Mouse (Mus musculus) Muller cell, postnatal 12 days (primary cell): Measurements from ENCODE around the gene Tsr1.

Source experiments
- DNase-seq: peaks from one replicate; pipeline ENCODE4 v3.0.0-alpha.2; 2015; ENCODE audit errors: inconsistent ontology term

Tsr1 gene

DNA sequence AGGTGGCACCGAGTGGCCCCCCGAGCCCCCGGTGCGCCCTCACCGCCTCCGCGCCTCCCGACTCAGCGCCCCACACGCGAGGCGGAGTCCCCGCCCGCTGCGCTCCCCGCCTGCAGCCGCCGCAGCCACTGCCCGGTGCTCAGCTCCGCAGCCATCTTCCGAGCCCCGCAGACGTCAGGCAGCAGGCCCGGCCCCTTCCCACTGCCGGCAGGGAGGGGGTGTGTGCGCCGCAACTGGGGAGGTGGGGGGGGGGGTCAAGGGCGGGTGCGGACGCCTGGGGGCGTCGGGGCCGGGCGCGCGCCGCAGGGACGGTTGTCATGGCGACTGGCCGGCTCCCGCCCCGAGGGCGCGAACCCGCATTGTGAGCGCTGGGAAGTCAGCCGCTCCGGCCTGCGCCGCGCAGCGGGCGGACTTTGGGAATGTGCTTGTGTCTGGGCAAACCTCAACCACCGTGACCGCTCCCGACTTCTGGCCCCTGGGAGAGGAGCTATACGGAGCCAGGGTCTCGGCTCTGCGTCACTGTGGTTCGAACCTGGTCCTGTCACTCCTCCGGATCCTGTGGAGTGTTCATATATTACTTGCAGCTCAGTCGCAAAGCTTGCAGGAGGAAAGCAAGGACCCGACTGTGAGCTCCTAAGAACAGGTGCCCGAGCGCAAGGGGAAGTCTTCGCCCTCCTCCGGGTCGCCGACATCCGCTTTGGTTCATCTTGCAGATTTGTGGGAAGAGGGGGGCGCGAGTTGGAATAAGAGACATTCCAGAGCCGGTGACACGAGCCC lies 782 bp upstream of the Tsr1 start, which contains the start of gene Sgsm2:
Gene Sgsm2 (minus strand): TSS at position 160 of the 777 bp plus-strand sequence.
- peak; percentile 87 for DNase-seq

DNA sequence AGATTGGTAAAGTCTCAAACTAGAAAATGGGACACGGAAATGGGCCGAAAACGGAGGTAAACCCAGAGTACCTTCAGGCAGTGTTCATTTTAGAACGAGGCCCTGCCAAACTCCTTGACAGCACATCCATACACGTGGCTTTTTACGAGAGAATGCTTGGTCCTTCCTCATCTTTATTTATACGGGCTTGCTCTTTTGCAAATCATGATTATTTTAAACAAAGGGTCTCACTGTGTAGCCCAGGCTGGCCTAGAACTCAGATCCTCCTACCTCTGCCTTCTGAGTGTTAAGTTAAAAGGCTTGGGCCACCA lies 601 bp downstream of the Tsr1 start:
- DNase-seq = no peak

DNA sequence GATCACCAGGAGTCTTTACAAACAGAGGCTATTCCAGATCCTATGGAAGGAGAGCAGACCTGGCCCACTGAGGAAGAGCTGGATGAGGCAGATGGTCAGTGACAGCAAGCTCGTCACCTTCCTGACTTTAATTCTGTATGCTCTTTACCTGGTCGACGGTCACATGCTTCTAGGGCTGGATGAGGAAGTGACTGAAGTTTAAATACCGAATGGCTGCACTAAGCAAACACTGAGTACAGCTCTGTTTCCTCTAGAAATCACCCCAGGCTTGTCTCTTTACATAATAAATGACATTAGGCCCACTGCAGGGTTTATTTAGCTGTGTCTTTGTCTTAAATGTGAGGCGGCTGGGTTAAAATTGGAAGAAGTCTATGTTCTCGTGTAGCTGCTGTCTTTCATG lies 3.7 kb downstream of the Tsr1 start:
- DNase-seq = no peak

DNA sequence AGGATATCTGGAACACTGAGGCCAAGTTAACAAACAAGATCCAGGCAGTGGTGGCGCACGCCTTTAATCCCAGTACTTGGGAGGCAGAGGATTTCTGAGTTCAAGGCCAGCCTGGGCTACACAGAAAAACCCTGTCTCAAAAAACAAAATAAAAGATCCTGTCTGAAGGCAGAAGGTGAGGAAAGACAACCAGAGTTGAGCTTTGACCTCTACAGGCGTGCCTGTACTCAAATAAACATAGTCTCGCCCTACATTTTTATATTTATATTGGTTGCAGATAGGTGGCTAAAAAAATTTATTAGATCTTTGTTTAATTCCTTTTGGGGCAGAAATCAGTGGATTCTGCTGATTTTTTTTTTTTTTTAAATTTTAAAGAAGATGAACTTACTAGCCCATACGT lies 4.5 kb downstream of the Tsr1 start:
- DNase-seq = no peak

DNA sequence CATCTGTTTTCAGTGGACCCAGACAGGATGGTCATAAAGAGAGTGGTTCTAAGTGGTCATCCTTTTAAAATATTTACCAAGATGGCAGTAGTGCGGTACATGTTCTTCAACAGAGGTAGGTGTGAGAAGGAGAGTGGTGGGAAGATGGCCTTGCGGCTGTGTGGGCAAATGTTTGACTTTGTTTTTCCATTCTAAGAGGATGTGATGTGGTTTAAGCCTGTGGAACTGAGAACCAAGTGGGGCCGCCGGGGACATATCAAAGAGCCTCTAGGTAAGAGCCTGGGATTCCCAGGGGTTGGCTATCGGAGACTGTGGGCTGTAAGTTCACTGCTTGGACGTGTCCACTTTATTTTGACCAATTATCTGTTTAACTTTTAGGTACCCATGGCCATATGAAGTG lies 10.0 kb downstream of the Tsr1 start:
- no peak for DNase-seq

DNA sequence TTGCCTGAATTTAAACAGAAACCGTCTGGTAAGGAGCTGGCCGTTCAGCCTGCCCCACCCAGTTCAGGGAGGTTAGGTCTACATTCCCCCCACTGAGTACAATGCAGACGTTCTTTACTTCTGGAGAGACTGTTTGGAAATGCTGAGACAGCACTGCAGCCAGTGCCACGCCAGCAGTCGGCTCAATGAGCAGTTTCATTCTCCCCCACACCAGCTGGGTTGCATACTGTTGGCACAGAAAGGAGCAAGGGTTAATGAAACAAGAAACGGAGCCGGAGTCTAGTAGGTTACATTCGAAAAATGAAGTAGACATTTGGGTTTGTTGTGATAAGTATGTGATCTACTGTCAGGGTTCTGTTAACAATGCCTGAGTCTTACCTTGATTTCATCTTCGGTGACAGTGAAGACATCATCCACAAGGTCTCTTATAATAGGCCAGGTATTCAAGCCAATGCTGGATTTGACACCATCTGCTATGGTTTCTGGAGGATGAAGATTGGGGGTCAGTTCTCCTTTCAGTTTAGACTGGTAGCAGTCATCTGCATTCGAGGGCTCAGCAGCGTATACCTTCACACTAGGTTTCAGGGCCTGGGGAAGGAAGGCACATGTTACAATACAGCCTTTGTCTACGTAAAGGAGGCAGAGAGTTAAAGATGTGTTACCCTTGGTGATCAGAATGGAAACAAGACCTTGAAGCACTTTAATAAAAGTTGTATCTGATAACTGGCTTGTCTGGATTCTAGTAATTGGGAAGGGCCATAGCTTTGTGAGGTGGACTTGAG lies 10.9 kb downstream of the Tsr1 start:
- DNase-seq = no peak

DNA sequence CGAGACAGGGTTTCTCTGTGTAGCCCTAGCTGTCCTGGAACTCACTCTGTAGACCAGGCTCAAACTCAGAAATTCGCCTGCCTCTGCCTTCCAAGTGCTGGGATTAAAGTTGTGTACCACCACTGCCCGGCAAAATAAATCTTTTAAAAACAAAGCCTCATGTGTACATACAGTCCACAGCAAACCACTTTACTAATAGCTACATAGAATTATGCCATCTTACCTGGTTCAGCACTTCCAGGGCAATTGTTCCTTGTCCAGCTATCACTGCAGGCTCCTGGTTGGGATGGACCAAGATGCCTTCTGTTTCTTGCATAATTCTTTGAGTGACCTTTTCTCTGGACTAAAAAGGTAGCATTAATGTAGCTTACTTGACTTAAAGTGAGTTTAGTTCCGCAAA lies 12.1 kb downstream of the Tsr1 start:
- DNase-seq = no peak

DNA sequence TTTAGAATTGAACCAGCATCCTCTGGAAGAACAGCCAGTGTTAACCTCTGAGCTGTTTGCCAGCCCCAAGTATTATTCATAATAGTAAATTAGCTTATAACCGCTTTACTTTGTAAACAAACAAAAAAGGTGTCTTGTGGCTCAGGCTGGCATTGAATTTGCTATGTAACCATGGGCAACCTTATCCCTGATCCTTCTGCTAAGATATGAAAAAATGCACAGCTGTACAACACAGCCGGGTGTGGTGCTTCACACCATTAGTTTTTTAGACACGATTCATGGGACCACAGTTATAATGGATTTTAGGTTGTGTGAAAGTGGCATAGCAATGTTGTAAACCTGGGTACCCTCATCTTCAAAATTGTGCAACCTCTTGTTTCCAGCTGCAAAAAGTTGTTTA lies 14.6 kb downstream of the Tsr1 start:
- no peak for DNase-seq

DNA sequence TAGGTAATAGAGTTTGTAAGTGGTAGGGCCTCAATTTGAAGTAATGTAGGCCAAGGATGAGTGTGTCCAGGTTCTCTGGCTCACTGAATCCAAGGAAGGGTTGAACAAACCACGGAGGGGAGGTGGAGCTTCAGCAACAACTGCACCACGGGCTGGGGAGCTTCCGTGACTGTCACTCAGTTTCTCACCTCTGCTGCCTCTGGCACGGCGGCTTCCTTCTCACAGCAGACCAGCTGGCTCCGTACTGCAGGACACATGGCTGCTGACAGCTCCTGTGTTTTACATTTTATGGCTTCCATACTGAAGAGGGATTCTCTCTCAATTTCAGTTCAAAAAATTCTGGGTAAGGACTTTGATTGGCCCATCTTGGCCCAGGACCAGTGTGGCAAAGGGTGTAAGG lies 21.4 kb downstream of the Tsr1 start:
- DNase-seq = no peak

DNA sequence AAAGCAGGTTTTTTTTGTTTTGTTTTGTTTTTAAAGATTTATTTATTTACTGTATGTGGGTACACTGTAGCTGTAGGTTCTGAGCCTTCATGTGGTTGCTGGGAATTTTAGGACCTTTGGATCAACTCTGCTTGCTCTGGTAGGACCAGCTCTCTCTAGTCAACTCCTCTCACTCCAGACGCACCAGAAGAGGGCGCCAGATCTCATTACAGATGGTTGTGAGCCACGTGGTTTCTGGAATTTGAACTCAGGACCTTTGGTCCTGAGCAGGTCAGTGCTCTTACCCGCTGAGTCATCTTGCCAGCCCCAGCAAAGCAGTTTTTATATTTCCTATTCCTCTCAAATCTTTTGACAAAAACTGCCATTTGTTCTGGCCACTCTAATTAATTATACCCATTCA lies 26.3 kb downstream of the Tsr1 start:
- peak; percentile 16 for DNase-seq

DNA sequence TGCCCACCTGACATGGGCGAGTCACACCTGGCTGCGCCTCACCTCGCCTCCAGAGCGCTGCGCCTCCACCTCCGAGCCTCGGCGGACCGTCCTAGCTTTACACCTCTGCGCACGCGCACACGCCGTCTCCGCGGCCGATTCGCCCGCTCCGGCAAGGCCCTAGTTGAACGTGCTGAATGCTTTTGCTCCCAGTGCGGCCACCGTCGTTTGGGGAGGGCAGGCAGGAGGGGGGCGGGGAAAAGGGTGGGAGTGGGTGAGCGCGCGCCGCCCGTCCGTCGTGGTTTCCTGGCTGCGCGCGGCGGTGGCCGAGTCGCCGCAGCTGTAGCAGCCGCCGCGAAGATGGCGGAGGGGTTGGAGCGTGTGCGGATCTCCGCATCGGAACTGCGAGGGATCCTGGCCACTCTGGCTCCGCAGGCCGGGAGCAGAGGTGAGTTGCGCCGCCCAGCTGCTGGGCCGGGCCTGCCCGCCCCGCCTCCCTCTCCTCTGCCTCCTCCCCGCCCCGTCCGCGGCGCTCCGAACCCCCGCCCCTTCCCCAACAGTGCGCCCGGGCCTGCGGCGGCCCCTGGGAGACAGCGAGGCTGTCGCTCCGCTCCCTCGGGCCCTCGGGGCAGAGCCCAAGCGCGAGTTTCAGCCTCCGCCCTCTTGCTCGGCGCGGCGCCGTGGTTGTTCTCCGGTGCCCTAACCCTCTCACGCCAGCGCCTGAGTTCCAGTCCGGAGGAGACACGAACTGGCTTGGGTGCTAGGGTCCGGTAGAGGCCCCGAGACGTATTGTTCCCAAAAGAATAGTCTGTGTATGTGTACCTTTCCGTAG lies 27.9 kb downstream of the Tsr1 start, which contains the start of the genes Smg6 and Srr:
Gene Smg6 (plus strand): TSS at position 247 of the 811 bp plus-strand sequence.
Gene Srr (minus strand): TSS at position 372 of the 811 bp plus-strand sequence.
- peak; percentile 99 for DNase-seq

DNA sequence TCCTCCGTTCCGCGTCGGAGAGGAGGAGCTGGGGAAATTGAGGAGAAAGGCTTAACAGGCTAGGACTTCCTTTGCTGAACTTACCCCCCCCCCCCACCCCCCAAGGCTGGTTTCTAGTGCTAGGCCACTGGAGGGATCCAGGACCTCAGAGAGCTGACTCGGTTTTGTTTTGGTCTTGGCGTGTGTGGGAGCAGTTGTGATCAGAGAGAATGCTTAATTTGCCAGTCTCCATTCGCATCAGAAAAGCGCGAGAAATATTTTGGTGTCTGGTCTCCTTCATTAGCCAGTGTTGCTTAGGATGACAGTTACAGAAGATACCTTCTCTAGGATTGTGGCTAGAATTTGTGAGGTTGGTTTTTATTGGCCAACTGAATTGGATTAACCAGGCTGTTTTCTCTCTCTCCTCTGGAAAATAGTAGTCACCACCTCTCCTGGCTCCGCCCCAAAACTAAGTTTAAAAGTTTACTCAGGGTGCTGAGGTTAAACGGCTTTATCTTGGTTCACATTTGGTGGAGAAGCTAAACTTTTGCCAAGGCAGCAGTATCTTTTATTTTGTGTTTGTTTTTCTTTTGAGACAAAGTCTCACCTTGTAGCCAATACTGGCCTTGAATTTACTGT lies 28.6 kb downstream of the Tsr1 start:
- DNase-seq = no peak

DNA sequence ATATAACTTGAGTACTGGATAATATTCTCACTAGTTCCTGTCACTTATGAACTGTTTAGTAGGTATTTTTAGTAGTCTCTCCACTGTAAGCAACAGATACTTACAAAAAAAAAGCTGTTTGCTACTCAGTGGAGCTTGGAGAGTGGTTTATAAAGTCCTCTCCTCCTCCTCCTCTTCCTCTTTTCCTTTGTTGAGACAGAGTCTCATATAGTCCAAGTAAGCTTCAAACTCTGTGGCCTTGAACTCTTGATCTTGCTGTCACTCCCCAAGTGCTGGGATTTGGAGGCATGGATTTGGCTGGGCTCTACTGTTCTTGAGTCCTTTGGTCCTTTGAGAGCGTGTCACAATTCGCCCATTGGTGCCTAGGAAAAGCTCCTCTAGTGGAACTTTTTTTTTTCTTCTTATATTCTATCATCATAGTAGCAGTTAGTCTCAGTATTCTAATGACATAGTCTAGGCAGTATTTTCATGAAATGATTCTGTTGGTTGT lies 29.4 kb downstream of the Tsr1 start:
- DNase-seq = no peak

DNA sequence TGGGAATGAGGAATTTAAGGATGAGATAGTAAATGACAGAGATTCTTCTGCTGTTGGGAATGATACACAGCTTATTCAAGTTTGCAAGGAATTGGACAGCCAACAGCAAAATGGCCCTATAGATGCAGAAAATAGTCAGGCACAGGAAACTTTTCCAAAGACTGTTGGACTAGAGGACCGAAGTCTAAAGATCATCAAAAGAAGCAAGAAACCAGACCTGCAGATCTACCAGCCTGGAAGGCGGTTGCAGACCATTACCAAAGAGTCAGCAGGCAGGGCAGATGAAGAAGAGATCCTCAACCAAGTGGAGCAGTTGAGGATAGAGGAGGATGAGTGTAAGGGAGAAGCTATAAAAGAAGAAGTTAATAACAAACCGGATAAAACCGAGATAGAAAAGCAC lies 31.2 kb downstream of the Tsr1 start:
- no peak for DNase-seq

DNA sequence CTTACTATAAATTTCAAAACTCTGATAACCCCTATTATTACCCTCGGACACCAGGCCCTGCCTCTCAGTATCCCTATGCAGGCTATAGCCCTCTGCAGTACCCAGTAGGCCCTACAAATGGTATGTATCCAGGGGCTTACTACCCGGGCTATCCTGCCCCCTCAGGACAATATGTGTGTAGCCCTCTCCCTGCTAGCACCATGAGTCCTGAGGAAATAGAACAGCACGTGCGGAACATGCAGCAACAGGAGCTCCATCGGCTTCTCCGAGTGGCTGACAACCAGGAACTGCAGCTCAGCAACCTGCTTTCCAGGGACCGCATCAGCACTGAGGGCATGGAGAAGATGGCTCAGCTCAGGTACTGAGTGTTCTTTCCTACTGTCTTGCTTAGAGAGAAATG lies 32.5 kb downstream of the Tsr1 start:
- no peak for DNase-seq

DNA sequence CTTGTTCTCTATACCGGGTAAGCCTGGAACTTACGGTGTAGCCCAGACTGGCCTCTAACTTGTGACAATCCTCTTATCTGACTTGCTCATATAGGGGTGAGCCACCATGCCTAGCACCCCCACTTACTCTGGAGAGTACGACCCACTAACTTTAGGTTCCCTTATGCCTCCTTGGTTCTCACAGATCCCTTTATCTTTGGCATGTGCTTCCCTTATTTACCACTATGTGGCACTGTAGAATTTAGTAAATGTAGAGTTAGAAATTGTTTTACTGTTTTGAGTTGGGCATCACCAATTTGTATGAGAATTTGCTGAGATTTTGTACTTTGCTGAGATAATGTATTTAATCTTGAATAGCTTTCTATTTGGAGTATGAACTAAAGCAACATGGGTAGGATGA lies 48.5 kb downstream of the Tsr1 start:
- DNase-seq = no peak

DNA sequence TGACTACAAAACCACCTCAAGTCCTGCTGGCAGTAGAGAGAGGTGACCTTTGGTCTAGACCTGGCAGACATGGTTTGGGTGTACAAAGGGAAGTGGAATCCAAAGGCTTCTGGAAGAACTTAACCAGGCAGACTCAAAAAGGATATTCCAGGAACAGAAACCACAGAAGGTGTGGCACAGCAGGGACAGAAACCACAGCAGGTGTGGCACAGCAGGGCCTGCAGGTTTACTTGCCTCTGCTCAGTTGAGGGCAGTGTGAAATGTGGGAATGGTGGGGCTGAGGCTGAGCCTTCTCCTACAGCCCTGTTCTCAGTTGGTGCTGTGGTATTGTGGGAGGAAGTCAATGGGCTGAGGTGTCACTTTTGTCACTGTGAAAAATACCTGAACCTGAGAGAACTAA lies 57.0 kb downstream of the Tsr1 start:
- DNase-seq = no peak

DNA sequence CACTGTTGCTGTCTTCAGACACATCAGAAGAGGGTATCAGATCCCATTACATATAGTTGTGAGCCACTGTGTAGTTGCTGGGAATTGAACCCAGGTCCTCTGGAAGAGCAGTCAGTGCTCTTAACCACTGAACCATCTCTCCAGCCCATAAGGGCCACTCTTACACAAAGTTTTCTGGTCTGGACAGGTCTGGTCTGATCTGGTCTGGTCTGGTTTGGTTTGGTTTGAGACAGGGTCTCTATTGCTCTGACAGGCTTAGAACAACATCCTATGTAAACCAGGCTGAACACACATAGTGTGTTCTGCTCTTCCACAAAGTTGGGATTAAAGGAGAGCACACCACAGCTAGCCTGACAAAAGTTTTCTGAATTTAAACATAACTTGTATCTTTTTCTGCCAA lies 58.1 kb downstream of the Tsr1 start:
- no peak for DNase-seq

DNA sequence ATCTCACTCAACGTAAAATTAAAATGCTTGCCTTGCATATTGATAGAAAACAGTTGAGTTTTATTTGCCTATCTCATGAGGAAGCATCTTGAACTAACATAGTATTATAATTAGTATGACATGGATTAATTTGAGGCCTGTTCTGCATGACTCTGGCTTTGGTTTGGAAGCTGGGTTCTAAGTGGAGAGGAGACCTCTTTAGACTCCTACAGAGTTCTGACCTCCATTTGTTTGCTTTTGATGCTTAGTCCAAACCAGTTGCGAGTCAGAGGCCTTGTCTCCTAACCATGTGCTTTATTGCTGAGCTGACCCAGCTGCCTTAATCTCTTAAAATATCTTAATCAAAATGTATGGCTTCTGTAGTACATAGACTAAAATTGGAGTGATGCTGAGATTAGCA lies 59.7 kb downstream of the Tsr1 start:
- DNase-seq = no peak
